Mouse (Mus musculus) small intestine, adult 2 months (tissue): Measurements from ENCODE around the gene Rasal2.

Experiments used
- CTCF ChIP-seq: fragments of 200-500 bp; IDR thresholded peaks from 2 replicates; pipeline ENCODE4 v1.5.1; 2012; ENCODE audit warnings: low read depth, mild to moderate bottlenecking, control low read depth, inconsistent platforms, low read length, moderate library complexity, mixed read lengths; ENCODE audit not compliant: insufficient replicate concordance, insufficient read length; ENCODE audit errors: extremely low read depth
- POLR2A ChIP-seq: fragments of 200-500 bp; IDR thresholded peaks from 2 replicates; pipeline ENCODE4 v1.6.1; 2012; ENCODE audit warnings: low read depth, mild to moderate bottlenecking, control low read depth, inconsistent platforms, low read length, moderate library complexity

GRCm38 (mm10) chr1:157150107-157150506, 262.3 kb downstream of the Rasal2 start:
- TF ChIP-seq CTCF: no peak
- no peak for TF ChIP-seq POLR2A
